Mouse (Mus musculus) neural tube, embryonic 14.5 days (tissue): ENCODE measurements around the gene Rerg. TPM values are rescaled to one million over a fixed set of nuclear protein-coding genes. Genes with fewer than 3 reads are reported as not detected.

Experiments used
- ATAC-seq: fragments of 200-750 bp; cut with Nextera tagmentation; 2 replicates; pipeline ENCODE4 v1.8.0; 2017; ENCODE audit warnings: low read depth, mild to moderate bottlenecking, moderate TSS enrichment, moderate library complexity
- H3K27ac ChIP-seq: fragments of 300-500 bp; sonication (generic); 2 replicates; pipeline ENCODE4 v1.5.1; 2014; ENCODE audit warnings: low read depth, mild to moderate bottlenecking, control low read depth, low read length, moderate library complexity, mixed read lengths
- H3K27me3 ChIP-seq: fragments of 300-500 bp; sonication (generic); 2 replicates; pipeline ENCODE4 v1.6.1; 2014; ENCODE audit warnings: low read length; ENCODE audit not compliant: control insufficient read depth, insufficient read depth
- H3K36me3 ChIP-seq: fragments of 300-500 bp; sonication (generic); 2 replicates; pipeline ENCODE4 v1.6.1; 2014; ENCODE audit warnings: low read length, mixed read lengths; ENCODE audit not compliant: control insufficient read depth, insufficient read depth
- H3K4me1 ChIP-seq: fragments of 300-500 bp; sonication (generic); 2 replicates; pipeline ENCODE4 v1.6.1; 2014; ENCODE audit warnings: low read length; ENCODE audit not compliant: control insufficient read depth, insufficient read depth
- H3K4me2 ChIP-seq: fragments of 300-500 bp; sonication (generic); 2 replicates; pipeline ENCODE4 v1.6.1; 2014; ENCODE audit warnings: mild to moderate bottlenecking, low read depth, low read length, control low read depth
- H3K4me3 ChIP-seq: fragments of 300-500 bp; sonication (generic); 2 replicates; pipeline ENCODE4 v1.5.1; 2014; ENCODE audit warnings: low read depth, low read length, control low read depth, mixed read lengths
- H3K9ac ChIP-seq: fragments of 300-500 bp; sonication (generic); replicated peaks from 2 replicates; pipeline ENCODE4 v1.6.1; 2014; ENCODE audit warnings: low read depth, mild to moderate bottlenecking, control low read depth, low read length, mixed read lengths
- H3K9me3 ChIP-seq: fragments of 300-500 bp; sonication (generic); 2 replicates; pipeline ENCODE4 v1.6.1; 2016; ENCODE audit warnings: low read length; ENCODE audit not compliant: control insufficient read depth
- WGBS: fragments of 180-500 bp; shearing (Covaris S2); extraction: QIAGEN DNeasy Blood & Tissue Kit; methylation state at CpG from one replicate; pipeline ENCODE4 v1.1.7; 2014; 5-methylcytosine and 5-hydroxymethylcytosine counted together
- polyA plus RNA-seq: library from polyadenylated mRNA; unstranded; fragments of >200 nt; fragmentation: Nextera tagmentation; extraction: Ambion mirVana; gene quantifications from 2 replicates; pipeline ENCODE4 v1.2.1, GENCODE M21; 2014

Gene Rerg
- polyA plus RNA-seq, 1 experiment from 2014 or later: 8.5 TPM

DNA sequence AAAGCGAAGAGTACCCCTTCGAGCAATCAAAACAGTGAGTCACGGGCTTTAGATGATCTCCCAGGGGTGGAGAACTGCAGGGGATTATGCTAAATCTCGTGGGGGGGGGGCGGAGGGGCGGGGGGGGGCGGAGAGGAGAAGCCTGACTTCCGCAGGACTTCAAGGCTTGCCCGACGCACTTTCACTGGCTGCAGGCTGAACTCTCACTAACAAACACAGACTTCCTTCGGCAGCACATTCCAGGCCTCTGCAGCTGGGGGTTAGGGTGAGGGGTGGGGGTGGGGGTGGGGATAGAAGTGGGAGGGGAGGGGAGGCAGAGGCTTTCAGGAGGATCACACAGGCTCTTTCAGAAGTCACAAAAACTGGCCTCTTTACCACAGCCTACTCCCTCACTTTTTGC lies 27.5 kb downstream of the Rerg start:
- Histone ChIP-seq H3K36me3 (no peaks in the 10 kb centered on the region), H3K27me3 (no peaks in the 10 kb centered on the region), H3K4me2 (no peak overlapping the region; the same call in 1 of the 2 replicates), H3K27ac (no peak overlapping the region), H3K9me3 (no peaks in the 10 kb centered on the region), H3K4me1 (no peaks in the 10 kb centered on the region; the same call in 1 of the 2 replicates), H3K4me3 (no peak overlapping the region), H3K9ac (no peak overlapping the region)
- peak; percentile 49; the same call in 1 of the 2 replicates for ATAC-seq
- 0% methylated on average over 5 of the region's 11 CpGs for WGBS

DNA sequence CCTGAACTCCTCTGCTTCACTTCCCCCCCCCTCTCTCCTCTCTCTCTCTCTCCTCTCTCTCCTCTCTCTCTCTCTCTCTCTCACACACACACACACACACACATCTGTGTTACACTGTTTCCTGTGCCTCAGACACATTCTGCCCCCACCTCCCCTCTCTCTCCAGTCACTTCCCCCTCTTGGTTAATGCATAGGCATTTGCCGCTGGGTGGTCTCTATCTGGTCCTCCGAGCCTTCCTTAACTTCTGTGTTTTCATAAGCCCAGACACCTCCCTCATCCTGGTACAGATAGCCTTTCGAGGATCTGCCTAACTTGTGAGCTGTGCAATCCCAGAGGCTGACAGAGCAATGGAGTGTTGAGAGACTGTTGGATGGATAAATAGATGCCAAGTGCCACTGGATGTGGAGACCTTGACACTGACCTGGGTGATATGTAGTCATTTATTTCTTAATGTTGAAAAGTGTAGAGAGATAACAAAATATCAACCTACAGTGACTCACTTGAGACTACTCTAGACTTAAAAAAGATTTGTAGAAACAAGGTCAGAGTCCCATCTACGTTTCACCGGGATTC lies 29.0 kb downstream of the Rerg start:
- 74% methylated on average over 5 of the region's 5 CpGs for WGBS
- peaks cover under 1% of the 10 kb centered on the region for H3K4me1 ChIP-seq
- H3K27me3 ChIP-seq: no peaks in the 10 kb centered on the region
- no peaks in the 10 kb centered on the region for H3K36me3 ChIP-seq
- H3K4me2 ChIP-seq: no peak overlapping the region
- H3K9me3 ChIP-seq: no peaks in the 10 kb centered on the region
- no peak overlapping the region for H3K4me3 ChIP-seq
- H3K27ac ChIP-seq: no peak overlapping the region
- H3K9ac ChIP-seq: no peak overlapping the region
- ATAC-seq: no peak

DNA sequence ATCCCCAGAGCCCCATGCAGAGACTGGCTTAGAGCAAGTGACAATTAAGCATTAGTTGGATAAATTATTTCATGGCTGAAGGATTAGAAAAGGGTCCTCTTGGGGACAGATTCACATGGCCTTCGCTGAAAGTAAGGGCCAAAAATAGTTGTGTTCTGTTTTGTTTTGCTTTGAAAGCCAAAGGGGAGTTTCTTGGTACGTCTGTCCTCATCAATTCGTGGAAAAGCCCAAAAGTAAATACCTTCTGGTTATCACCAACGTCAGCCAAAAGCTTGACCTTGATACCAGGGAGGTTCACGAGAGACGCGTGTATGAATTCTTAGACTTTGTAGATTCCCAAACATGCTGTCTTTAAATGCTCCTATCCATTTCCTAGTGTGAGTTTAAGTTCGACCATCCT lies 31.5 kb downstream of the Rerg start:
- Histone ChIP-seq H3K9ac (no peak overlapping the region), H3K27ac (no peak overlapping the region), H3K4me3 (no peak overlapping the region), H3K4me1 (peaks cover 16% of the 10 kb centered on the region), H3K9me3 (no peaks in the 10 kb centered on the region), H3K27me3 (no peaks in the 10 kb centered on the region), H3K4me2 (no peak overlapping the region), H3K36me3 (no peaks in the 10 kb centered on the region)
- ATAC-seq: no peak
- 75% methylated on average over 8 of the region's 8 CpGs for WGBS

DNA sequence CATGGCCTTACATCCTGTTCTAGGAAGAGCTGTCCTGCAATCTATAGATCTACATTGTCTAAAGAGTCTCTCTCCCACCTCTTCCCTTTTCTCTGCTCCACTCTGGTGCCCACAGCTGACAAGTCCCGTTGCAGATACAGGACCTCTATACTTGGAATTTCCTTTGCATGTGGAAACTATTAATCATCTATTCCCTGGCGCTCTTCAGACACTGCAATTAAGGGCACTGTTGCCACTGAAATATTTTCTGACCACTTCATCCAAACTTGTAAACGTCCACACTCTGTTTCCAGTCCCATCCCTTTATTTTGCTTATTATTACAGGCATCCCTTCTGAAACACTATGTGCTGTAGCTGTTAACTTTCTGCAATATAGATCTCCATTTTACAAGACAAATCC lies 31.9 kb downstream of the Rerg start:
- 61% methylated on average over 3 of the region's 3 CpGs for WGBS

DNA sequence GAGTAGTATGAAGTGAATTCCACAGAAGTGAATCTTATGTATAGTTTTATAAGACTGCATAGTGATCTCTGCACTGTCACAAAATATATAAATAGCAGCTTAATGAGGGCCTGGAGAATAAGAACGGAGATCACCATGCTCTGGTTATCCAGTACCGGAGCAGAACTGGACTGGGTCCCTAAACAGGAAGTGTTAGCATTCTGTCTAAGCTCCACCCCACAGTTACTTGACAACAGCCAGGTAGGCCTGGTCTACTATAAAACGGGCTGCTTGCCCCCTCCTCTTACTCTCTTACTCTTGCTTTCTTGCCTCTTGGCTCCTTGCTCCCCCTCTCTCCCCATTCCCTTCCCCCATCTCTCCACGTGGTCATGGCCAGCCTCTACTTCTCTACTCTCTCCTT lies 33.9 kb downstream of the Rerg start:
- Histone ChIP-seq H3K27me3 (no peaks in the 10 kb centered on the region), H3K9ac (no peak overlapping the region), H3K36me3 (no peaks in the 10 kb centered on the region), H3K27ac (no peak overlapping the region), H3K4me1 (peaks cover 16% of the 10 kb centered on the region), H3K4me3 (no peak overlapping the region), H3K9me3 (no peaks in the 10 kb centered on the region), H3K4me2 (no peak overlapping the region)
- no peak for ATAC-seq
- 79% methylated on average over 4 of the region's 4 CpGs for WGBS

More for the DNA sequence above, 31.9 kb downstream of the Rerg start:
- no peak for ATAC-seq
- no peak overlapping the region for H3K4me3 ChIP-seq
- H3K4me2 ChIP-seq: no peak overlapping the region
- no peaks in the 10 kb centered on the region for H3K9me3 ChIP-seq
- H3K36me3 ChIP-seq: no peaks in the 10 kb centered on the region
- H3K9ac ChIP-seq: no peak overlapping the region
- peaks cover 16% of the 10 kb centered on the region for H3K4me1 ChIP-seq
- H3K27me3 ChIP-seq: no peaks in the 10 kb centered on the region
- H3K27ac ChIP-seq: no peak overlapping the region

DNA sequence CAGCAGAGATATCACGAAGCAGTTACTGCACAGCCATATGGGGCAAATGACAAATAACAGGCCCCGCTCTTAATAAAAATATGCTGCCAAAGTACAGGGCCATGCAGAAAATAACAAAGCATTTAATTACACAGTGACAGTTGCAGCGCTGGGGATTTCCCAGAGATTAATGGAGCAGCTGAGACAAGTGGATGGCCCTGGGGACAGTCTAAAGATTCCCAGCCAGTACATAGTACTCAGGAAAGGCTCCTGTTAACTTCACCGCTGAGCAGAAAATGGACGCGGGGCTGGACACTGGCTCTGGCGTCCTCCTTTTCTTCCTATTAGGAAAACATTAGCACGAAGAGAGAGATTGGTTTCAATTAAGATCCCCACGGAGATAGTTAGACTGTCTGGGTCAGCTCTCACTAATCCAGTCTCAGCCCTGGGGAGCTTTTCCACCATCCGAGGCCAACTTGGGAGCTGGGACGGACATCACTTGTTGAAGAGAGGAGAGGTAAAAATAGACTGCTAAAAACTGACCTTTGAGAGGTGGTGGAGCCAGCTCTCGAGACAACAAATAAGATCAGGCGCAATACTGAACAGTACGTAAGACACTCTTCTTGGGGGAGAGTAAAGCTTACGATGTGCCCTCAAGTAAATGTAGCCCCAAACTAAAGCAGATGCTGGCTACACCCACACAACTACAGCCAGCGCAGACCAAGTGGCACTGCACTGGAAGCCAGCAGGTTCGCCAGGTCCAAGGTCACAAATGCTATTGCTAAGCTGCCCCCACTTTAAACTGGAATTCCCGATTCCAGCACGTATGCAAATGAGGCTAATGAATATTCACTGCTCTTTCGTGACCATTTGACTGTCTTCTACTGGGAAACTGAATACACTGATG lies 34.5 kb downstream of the Rerg start:
- H3K4me1 ChIP-seq: peaks cover 16% of the 10 kb centered on the region
- ATAC-seq: peak; percentile 82
- 33% methylated on average over 20 of the region's 20 CpGs for WGBS
- H3K4me3 ChIP-seq: no peak overlapping the region
- H3K36me3 ChIP-seq: no peaks in the 10 kb centered on the region
- no peaks in the 10 kb centered on the region for H3K9me3 ChIP-seq
- no peak overlapping the region for H3K9ac ChIP-seq
- H3K27me3 ChIP-seq: no peaks in the 10 kb centered on the region
- no peak overlapping the region for H3K4me2 ChIP-seq
- no peak overlapping the region for H3K27ac ChIP-seq

DNA sequence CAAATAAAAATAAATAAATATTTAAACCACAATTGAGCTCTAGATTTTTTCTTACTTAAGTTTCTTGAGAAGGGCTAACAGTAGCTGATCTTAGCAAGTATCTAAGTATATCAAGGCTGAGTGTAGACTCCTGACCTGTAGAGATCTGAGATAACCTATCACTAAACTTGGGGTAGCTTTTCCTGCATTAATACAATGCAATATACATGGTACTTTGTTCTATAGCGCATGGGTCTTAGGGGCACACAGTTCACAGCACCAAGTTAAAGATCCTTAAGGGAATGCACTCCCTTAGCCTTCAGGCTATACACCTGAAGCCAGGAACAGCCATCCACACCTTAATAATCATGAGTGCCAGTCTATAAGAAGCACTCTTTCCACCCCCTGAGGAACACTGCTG lies 38.5 kb downstream of the Rerg start:
- no peak overlapping the region for H3K9ac ChIP-seq
- no peaks in the 10 kb centered on the region for H3K36me3 ChIP-seq
- no peak overlapping the region for H3K27ac ChIP-seq
- peaks cover 16% of the 10 kb centered on the region for H3K4me1 ChIP-seq
- WGBS: 94% methylated on average over 1 of the region's 1 CpGs
- H3K27me3 ChIP-seq: no peaks in the 10 kb centered on the region
- no peak overlapping the region for H3K4me2 ChIP-seq
- no peak overlapping the region for H3K4me3 ChIP-seq
- no peak for ATAC-seq
- no peaks in the 10 kb centered on the region for H3K9me3 ChIP-seq

DNA sequence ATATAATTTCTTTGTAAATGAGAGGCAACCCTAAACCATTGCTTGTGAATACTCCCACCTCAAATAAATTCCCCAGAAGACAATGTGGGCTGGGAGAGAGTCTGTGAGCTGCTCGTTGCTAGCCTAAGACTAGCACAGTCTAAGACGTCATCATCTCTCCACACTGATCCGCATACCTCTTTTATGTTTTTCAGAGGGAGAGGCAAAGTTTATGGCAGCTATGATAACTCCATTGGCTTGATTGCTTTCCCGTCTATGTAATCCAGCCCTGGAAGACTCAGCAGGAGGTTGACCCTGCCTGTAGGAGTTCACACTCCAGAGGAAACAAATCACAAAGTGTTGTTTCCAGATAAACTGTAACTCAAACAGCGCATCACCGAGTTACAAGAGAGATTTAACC lies 38.9 kb downstream of the Rerg start:
- no peaks in the 10 kb centered on the region for H3K27me3 ChIP-seq
- no peak overlapping the region for H3K27ac ChIP-seq
- H3K9me3 ChIP-seq: no peaks in the 10 kb centered on the region
- H3K36me3 ChIP-seq: no peaks in the 10 kb centered on the region
- ATAC-seq: no peak
- H3K4me3 ChIP-seq: no peak overlapping the region
- H3K9ac ChIP-seq: no peak overlapping the region
- WGBS: 31% methylated on average over 6 of the region's 6 CpGs
- H3K4me1 ChIP-seq: peaks cover 15% of the 10 kb centered on the region
- H3K4me2 ChIP-seq: no peak overlapping the region

DNA sequence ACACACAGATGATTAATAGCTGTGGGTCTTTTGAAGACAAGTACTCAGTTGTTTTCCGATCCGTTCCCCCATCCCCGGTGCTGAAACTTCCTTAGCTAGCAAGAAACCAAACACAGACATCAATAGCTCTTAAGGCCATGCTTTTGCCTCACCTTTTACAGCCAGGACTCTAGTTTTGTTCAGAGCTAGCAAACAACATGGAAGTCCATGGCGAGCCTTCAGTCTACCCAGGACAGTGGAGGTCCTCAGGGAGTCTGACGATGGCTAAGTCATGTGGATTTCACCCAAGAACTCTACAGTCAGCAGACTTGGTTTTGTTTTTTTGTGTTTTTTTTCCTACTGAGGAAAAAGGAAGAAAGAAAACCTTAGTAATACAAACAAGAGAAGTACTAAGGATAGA lies 43.4 kb downstream of the Rerg start:
- no peaks in the 10 kb centered on the region for H3K4me1 ChIP-seq
- WGBS: 66% methylated on average over 5 of the region's 5 CpGs
- no peaks in the 10 kb centered on the region for H3K36me3 ChIP-seq
- H3K27me3 ChIP-seq: no peaks in the 10 kb centered on the region
- no peak overlapping the region for H3K27ac ChIP-seq
- no peak overlapping the region for H3K4me2 ChIP-seq
- H3K9me3 ChIP-seq: no peaks in the 10 kb centered on the region
- H3K9ac ChIP-seq: no peak overlapping the region
- no peak for ATAC-seq
- H3K4me3 ChIP-seq: no peak overlapping the region
